Mouse (Mus musculus) MEL (cell line): ENCODE measurements at regions not wholly inside any gene's neighbourhood (a gene's known extent, or its start where the extent isn't known, plus 50 kb on each side); places are given as distances from the start of the nearest gene placed in this dataset.

Experiments
- DNase-seq: peaks from one replicate; pipeline ENCODE4 v3.0.0; 2011; ENCODE audit warnings: low read depth, low spot score
- H3K27ac ChIP-seq: 2 replicates; pipeline ENCODE4 v1.5.1; 2012; ENCODE audit warnings: low read depth, mild to moderate bottlenecking, control low read depth, low read length, moderate library complexity; ENCODE audit not compliant: control insufficient read depth
- H3K27me3 ChIP-seq, 2 experiments: fragments of 150-350 bp in 1 of 2; sonication (generic) in 1 of 2; 2 replicates each; pipeline ENCODE4 v1.6.1; 2012; ENCODE audit warnings: low read length in 2 of 2, mild to moderate bottlenecking in 2 of 2, improper control_type of control experiment in 1 of 2, moderate library complexity in 1 of 2; ENCODE audit not compliant: insufficient read depth in 2 of 2, control insufficient read depth in 1 of 2
- H3K36me3 ChIP-seq, 2 experiments: 2 replicates each; pipeline ENCODE4 v1.6.1; 2012 to 2014; ENCODE audit warnings: low read length in 2 of 2, improper control_type of control experiment in 1 of 2, inconsistent platforms in 1 of 2, mild to moderate bottlenecking in 1 of 2; ENCODE audit not compliant: insufficient read depth in 2 of 2, control insufficient read depth in 1 of 2
- H3K4me1 ChIP-seq, 2 experiments: fragments of 150-350 bp in 1 of 2; sonication (generic) in 1 of 2; 2 replicates each; pipeline ENCODE4 v1.6.1; 2012; ENCODE audit warnings: low read length in 2 of 2, improper control_type of control experiment in 1 of 2, mild to moderate bottlenecking in 1 of 2; ENCODE audit not compliant: insufficient read depth in 2 of 2, control insufficient read depth in 1 of 2
- H3K4me3 ChIP-seq, 2 experiments: fragments of 150-350 bp in 1 of 2; sonication (generic) in 1 of 2; 2 replicates each; pipeline ENCODE4 v1.5.1; 2012; ENCODE audit warnings: low read depth in 2 of 2, low read length in 2 of 2, mild to moderate bottlenecking in 2 of 2, moderate library complexity in 2 of 2, control low read depth in 1 of 2, improper control_type of control experiment in 1 of 2; ENCODE audit not compliant: control insufficient read depth in 1 of 2, insufficient read depth in 1 of 2
- H3K79me2 ChIP-seq: 2 replicates; pipeline ENCODE4 v1.6.1; 2012; ENCODE audit warnings: mild to moderate bottlenecking, low read length, moderate library complexity; ENCODE audit not compliant: control insufficient read depth, poor library complexity, insufficient read depth
- H3K9ac ChIP-seq: 2 replicates; pipeline ENCODE4 v1.6.1; 2012; ENCODE audit warnings: low read depth, mild to moderate bottlenecking, control low read depth, low read length, moderate library complexity; ENCODE audit not compliant: control insufficient read depth, poor library complexity, severe bottlenecking
- H3K9me3 ChIP-seq: fragments of 150-350 bp; sonication (generic); replicated peaks from 2 replicates; pipeline ENCODE4 v1.6.1; 2012; ENCODE audit warnings: mild to moderate bottlenecking, low read length, improper control_type of control experiment, moderate library complexity; ENCODE audit not compliant: insufficient read depth
- CTCF ChIP-seq, 3 experiments: IDR thresholded peaks in 2 of 3; conservative IDR thresholded peaks in 1 of 3; 2 replicates each; pipeline ENCODE4 v1.5.1; 2011 to 2012; ENCODE audit warnings: low read length in 3 of 3, low read depth in 2 of 3, mild to moderate bottlenecking in 2 of 3, improper control_type of control experiment in 1 of 3, inconsistent platforms in 1 of 3, mixed read lengths in 1 of 3, moderate library complexity in 1 of 3; ENCODE audit not compliant: control insufficient read depth in 1 of 3, insufficient read depth in 1 of 3, poor library complexity in 1 of 3, severe bottlenecking in 1 of 3
- RAD21 ChIP-seq: IDR thresholded peaks from 2 replicates; pipeline ENCODE4 v1.6.1; 2011; ENCODE audit warnings: mild to moderate bottlenecking, low read depth, low read length, improper control_type of control experiment
- SMC3 ChIP-seq: IDR thresholded peaks from 2 replicates; pipeline ENCODE4 v1.6.1; 2011; ENCODE audit warnings: low read depth, low read length, improper control_type of control experiment
- ZKSCAN1 ChIP-seq: IDR thresholded peaks from 2 replicates; pipeline ENCODE4 v1.6.1; 2012; ENCODE audit warnings: low read depth, mild to moderate bottlenecking, inconsistent platforms, low read length, improper control_type of control experiment, moderate library complexity

GRCm38 (mm10) chr7:62542187-62542586 is 77.9 kb upstream of the Peg12 start:
- no peaks in the 10 kb centered on the region for H3K4me1 ChIP-seq
- H3K79me2 ChIP-seq, result no peaks in the 10 kb centered on the region
- no peak overlapping the region for H3K27ac ChIP-seq
- peak; percentile 42 for TF ChIP-seq SMC3
- TF ChIP-seq RAD21, result peak; percentile 19
- no peak for TF ChIP-seq ZKSCAN1
- TF ChIP-seq CTCF (IDR thresholded peaks at IDR 0.05 in 2 of 3, conservative IDR thresholded peaks at IDR 0.05 in 1 of 3; ENCODE audit: control insufficient read depth in 1 of 3, insufficient read depth in 1 of 3, low read depth in 2 of 3, low read length in 3 of 3, poor library complexity in 1 of 3, severe bottlenecking in 1 of 3), result peak in 2 of 3 experiments; percentile 37 to 66; a peak in 4 of 6 replicates
- peaks cover 0 to 2% of the 10 kb centered on the region in 2 experiments; a peak in 1 of 4 replicates for H3K36me3 ChIP-seq
- peak; percentile 46 for DNase-seq
- H3K27me3 ChIP-seq, result no peaks in the 10 kb centered on the region
- H3K4me3 ChIP-seq, result no peak overlapping the region
- H3K9me3 ChIP-seq, result no peaks in the 10 kb centered on the region
- H3K9ac ChIP-seq, result no peak overlapping the region
